Mouse (Mus musculus) lung, embryonic 14.5 days (tissue): Measurements from ENCODE around the gene Dync1i2. TPM values are rescaled to one million over a fixed set of nuclear protein-coding genes. Genes with fewer than 3 reads are reported as not detected.

Experiments used
- ATAC-seq: fragments of 200-750 bp; cut with Nextera tagmentation; 2 replicates; pipeline ENCODE4 v1.8.0; 2017; ENCODE audit warnings: mild to moderate bottlenecking, moderate TSS enrichment, moderate library complexity; ENCODE audit not compliant: insufficient read depth
- DNase-seq: peaks from one replicate; pipeline ENCODE4 v3.0.0-alpha.2; 2015
- H3K27ac ChIP-seq: fragments of 300-500 bp; sonication (generic); 2 replicates; pipeline ENCODE4 v1.5.1; 2014; ENCODE audit warnings: low read depth, mild to moderate bottlenecking, moderate library complexity
- H3K27me3 ChIP-seq: fragments of 300-500 bp; sonication (generic); 2 replicates; pipeline ENCODE4 v1.6.1; 2014; ENCODE audit warnings: low read length, control low read depth; ENCODE audit not compliant: insufficient read depth
- H3K36me3 ChIP-seq: fragments of 300-500 bp; sonication (generic); 2 replicates; pipeline ENCODE4 v1.6.1; 2014; ENCODE audit warnings: control low read depth; ENCODE audit not compliant: insufficient read depth
- H3K4me1 ChIP-seq: fragments of 300-500 bp; sonication (generic); 2 replicates; pipeline ENCODE4 v1.6.1; 2014; ENCODE audit warnings: antibody characterized with exemption, control low read depth; ENCODE audit not compliant: insufficient read depth
- H3K4me2 ChIP-seq: fragments of 300-500 bp; sonication (generic); 2 replicates; pipeline ENCODE4 v1.6.1; 2014; ENCODE audit warnings: mild to moderate bottlenecking
- H3K4me3 ChIP-seq: fragments of 300-500 bp; sonication (generic); 2 replicates; pipeline ENCODE4 v1.5.1; 2014; ENCODE audit warnings: low read depth, low read length
- H3K9ac ChIP-seq: fragments of 300-500 bp; sonication (generic); 2 replicates; pipeline ENCODE4 v1.6.1; 2014
- H3K9me3 ChIP-seq: fragments of 300-500 bp; sonication (generic); 2 replicates; pipeline ENCODE4 v1.6.1; 2016; ENCODE audit warnings: low read depth, low read length, control low read depth
- CTCF ChIP-seq: IDR thresholded peaks from 2 replicates; pipeline ENCODE4 v1.5.1; 2016; ENCODE audit warnings: antibody characterized with exemption, low read depth
- WGBS: fragments of 180-500 bp; shearing (Covaris S2); extraction: QIAGEN DNeasy Blood & Tissue Kit; methylation state at CpG from one replicate; pipeline ENCODE4 v1.1.7; 2014; 5-methylcytosine and 5-hydroxymethylcytosine counted together
- polyA plus RNA-seq: library from polyadenylated mRNA; unstranded; fragments of >200 nt; fragmentation: Nextera tagmentation; extraction: Ambion mirVana; gene quantifications from 2 replicates; pipeline ENCODE4 v1.2.1, GENCODE M21; 2014

Dync1i2 gene
- polyA plus RNA-seq, 1 experiment from 2014 or later, result 110 TPM

- TF ChIP-seq CTCF, result no peak
- H3K27ac ChIP-seq, result no peak overlapping the region
- WGBS, result 75% methylated on average over 2 of the region's 2 CpGs
- H3K9ac ChIP-seq, result no peak overlapping the region
- H3K4me3 ChIP-seq, result no peak overlapping the region
- DNase-seq, result no peak
- H3K9me3 ChIP-seq, result no peaks in the 10 kb centered on the region
- H3K27me3 ChIP-seq, result no peaks in the 10 kb centered on the region
- ATAC-seq, result no peak
- H3K36me3 ChIP-seq, result peaks cover 44% of the 10 kb centered on the region
- H3K4me2 ChIP-seq, result no peak overlapping the region
- no peaks in the 10 kb centered on the region for H3K4me1 ChIP-seq
These were observed 21.5 kb downstream of the Dync1i2 start for GRCm38 (mm10) chr2:71232976-71233375.

- no peak overlapping the region for H3K4me2 ChIP-seq
- no peak overlapping the region for H3K9ac ChIP-seq
- H3K9me3 ChIP-seq, result no peaks in the 10 kb centered on the region
- no peaks in the 10 kb centered on the region for H3K27me3 ChIP-seq
- no peak overlapping the region for H3K27ac ChIP-seq
- WGBS, result 92% methylated on average over 4 of the region's 4 CpGs
- no peak for ATAC-seq
- H3K36me3 ChIP-seq, result peaks cover 46% of the 10 kb centered on the region
- TF ChIP-seq CTCF, result no peak
- no peaks in the 10 kb centered on the region for H3K4me1 ChIP-seq
- DNase-seq, result no peak
- H3K4me3 ChIP-seq, result no peak overlapping the region
These were observed 23.9 kb downstream of the Dync1i2 start for GRCm38 (mm10) chr2:71235420-71235819.

GRCm38 (mm10) chr2:71236009-71236408 lies 24.5 kb downstream of the Dync1i2 start:
- ATAC-seq (no peak), DNase-seq (no peak)
- H3K4me2 ChIP-seq, result no peak overlapping the region
- H3K4me3 ChIP-seq, result no peak overlapping the region
- no peaks in the 10 kb centered on the region for H3K27me3 ChIP-seq
- H3K4me1 ChIP-seq, result no peaks in the 10 kb centered on the region
- no peak for TF ChIP-seq CTCF
- H3K27ac ChIP-seq, result no peak overlapping the region
- peaks cover 46% of the 10 kb centered on the region for H3K36me3 ChIP-seq
- 93% methylated on average over 6 of the region's 6 CpGs for WGBS
- H3K9ac ChIP-seq, result no peak overlapping the region
- no peaks in the 10 kb centered on the region for H3K9me3 ChIP-seq

GRCm38 (mm10) chr2:71241505-71241904 lies 30.0 kb downstream of the Dync1i2 start:
- Histone ChIP-seq H3K9ac (no peak overlapping the region), H3K4me2 (no peak overlapping the region), H3K4me3 (no peak overlapping the region), H3K9me3 (no peaks in the 10 kb centered on the region), H3K27ac (no peak overlapping the region), H3K27me3 (no peaks in the 10 kb centered on the region), H3K4me1 (no peaks in the 10 kb centered on the region), H3K36me3 (peaks cover 54% of the 10 kb centered on the region)
- ATAC-seq, result no peak
- no peak for DNase-seq
- 87% methylated on average over 2 of the region's 2 CpGs for WGBS
- no peak for TF ChIP-seq CTCF

- WGBS, result 82% methylated on average over 3 of the region's 3 CpGs
- ATAC-seq, result no peak
These were observed 30.7 kb downstream of the Dync1i2 start for GRCm38 (mm10) chr2:71242180-71242579.

GRCm38 (mm10) chr2:71243058-71243672 lies 31.7 kb downstream of the Dync1i2 start:
- peaks cover 54% of the 10 kb centered on the region for H3K36me3 ChIP-seq
- WGBS, result 81% methylated on average over 9 of the region's 9 CpGs
- no peak for DNase-seq
- H3K4me3 ChIP-seq, result no peak overlapping the region
- no peak overlapping the region for H3K9ac ChIP-seq
- no peak overlapping the region for H3K27ac ChIP-seq
- H3K27me3 ChIP-seq, result no peaks in the 10 kb centered on the region
- no peak for TF ChIP-seq CTCF
- H3K4me2 ChIP-seq, result no peak overlapping the region
- no peak for ATAC-seq
- no peaks in the 10 kb centered on the region for H3K4me1 ChIP-seq
- H3K9me3 ChIP-seq, result no peaks in the 10 kb centered on the region

More at GRCm38 (mm10) chr2:71242180-71242579, 30.7 kb downstream of the Dync1i2 start:
- TF ChIP-seq CTCF, result no peak; the same call in 1 of the 2 replicates
- Histone ChIP-seq H3K4me1 (no peaks in the 10 kb centered on the region), H3K4me2 (no peak overlapping the region), H3K27ac (no peak overlapping the region), H3K36me3 (peaks cover 55% of the 10 kb centered on the region), H3K9me3 (no peaks in the 10 kb centered on the region), H3K4me3 (no peak overlapping the region), H3K27me3 (no peaks in the 10 kb centered on the region), H3K9ac (no peak overlapping the region)
- no peak for DNase-seq

- 88% methylated on average over 7 of the region's 7 CpGs for WGBS
- no peak overlapping the region for H3K4me2 ChIP-seq
- peaks cover 52% of the 10 kb centered on the region for H3K36me3 ChIP-seq
- H3K27me3 ChIP-seq, result no peaks in the 10 kb centered on the region
- no peaks in the 10 kb centered on the region for H3K4me1 ChIP-seq
- no peaks in the 10 kb centered on the region for H3K9me3 ChIP-seq
- H3K9ac ChIP-seq, result no peak overlapping the region
- TF ChIP-seq CTCF, result no peak
- ATAC-seq (no peak), DNase-seq (no peak)
- no peak overlapping the region for H3K4me3 ChIP-seq
- no peak overlapping the region for H3K27ac ChIP-seq
These were observed 33.3 kb downstream of the Dync1i2 start for GRCm38 (mm10) chr2:71244807-71245206.
